Mouse (Mus musculus): Measurements from ENCODE around the gene D10Wsu102e.
"Not testable (repeated sequence)": the region's sequence is repeated elsewhere in the genome, so short reads cannot be mapped to it uniquely, and the experiment has no call there.

- not testable (repeated sequence) for TF ChIP-seq POLR2AphosphoS2 (IDR thresholded peaks at IDR 0.05; ENCODE audit: insufficient read length, low read depth); POLR2A (IDR thresholded peaks at IDR 0.05; ENCODE audit: insufficient read length, low read depth); TCF12 (IDR thresholded peaks at IDR 0.05; ENCODE audit: insufficient read depth, poor library complexity, severe bottlenecking); REST (IDR thresholded peaks at IDR 0.05; ENCODE audit: insufficient read depth, insufficient read length); MAX (IDR thresholded peaks at IDR 0.05; ENCODE audit: low read depth); E2F4 (IDR thresholded peaks at IDR 0.05; ENCODE audit: insufficient read depth)
Observed at GRCm38 (mm10) chr10:83418466-83418865, 58.4 kb downstream of the D10Wsu102e start.
